Mouse (Mus musculus): ENCODE measurements around the gene Gm3250.
"Not testable (repeated sequence)": the region's sequence is repeated elsewhere in the genome, so short reads cannot be mapped to it uniquely, and the experiment has no call there.

Gm3250 gene

DNA sequence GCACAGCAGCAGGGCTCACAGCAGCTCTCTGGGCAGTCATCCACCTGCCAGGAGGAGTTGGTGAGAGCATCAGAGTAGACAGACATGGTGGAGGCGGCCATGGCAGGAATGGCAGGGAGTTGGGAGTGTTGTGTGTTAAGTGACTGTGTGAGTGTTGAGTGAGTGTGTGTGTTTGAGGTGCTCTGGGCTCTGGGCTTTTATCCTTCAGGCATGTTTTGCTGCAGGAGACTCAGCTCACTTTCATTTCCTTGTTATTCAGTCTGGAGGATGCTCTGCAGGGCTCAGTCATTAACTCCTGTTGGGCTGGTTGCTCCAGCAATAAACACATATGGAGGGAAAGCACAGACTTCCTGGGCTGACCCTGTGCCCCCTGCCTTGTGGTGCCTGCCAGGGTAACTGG, at the start of gene Gm3250:
TSS of gene Gm3250 (minus strand) at position 101 of the 400 bp plus-strand sequence.
- DNase-seq = not testable (repeated sequence)

- no peak for DNase-seq
These were observed 44.6 kb upstream of the Gm3250 start, which contains the start of gene Krtap10-4 for GRCm38 (mm10) chr10:77826951-77827350. TSS of gene Krtap10-4 (minus strand) at chr10:77827095.

- DNase-seq = no peak
These were observed 36.9 kb upstream of the Gm3250 start for GRCm38 (mm10) chr10:77819203-77819602.

- no peak for DNase-seq
These were observed 36.2 kb upstream of the Gm3250 start for GRCm38 (mm10) chr10:77818523-77818922.

DNA sequence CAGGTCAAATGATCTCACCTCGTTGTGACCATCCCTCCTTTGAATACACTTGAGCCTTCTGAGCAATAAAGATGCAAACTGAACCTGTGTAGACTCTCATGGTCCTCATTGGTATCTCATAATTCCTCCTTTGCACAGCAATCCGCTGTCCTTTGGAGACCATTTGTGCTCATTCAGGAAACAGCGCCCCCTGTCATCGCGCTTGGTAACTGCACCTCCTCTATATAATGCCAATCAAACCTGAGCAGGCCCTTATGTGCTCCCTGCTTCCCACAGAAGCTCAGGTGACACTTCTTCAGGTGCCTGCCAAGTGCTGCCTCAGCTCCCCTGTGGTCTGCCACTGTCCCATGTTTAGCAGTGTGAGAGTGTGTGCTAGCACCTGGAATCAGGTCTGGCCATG, 33.2 kb upstream of the Gm3250 start:
- no peak for DNase-seq

GRCm38 (mm10) chr10:77814382-77814781, 32.0 kb upstream of the Gm3250 start, which contains the start of gene Gm2696:
TSS of gene Gm2696 (plus strand) at chr10:77814682.
- no peak for DNase-seq

- no peak for DNase-seq
These were observed 29.4 kb upstream of the Gm3250 start, which contains the start of gene Gm9507 for GRCm38 (mm10) chr10:77811743-77812142. TSS of gene Gm9507 (minus strand) at chr10:77811843.

- DNase-seq = no peak
These were observed 21.8 kb upstream of the Gm3250 start for GRCm38 (mm10) chr10:77804095-77804494.

DNA sequence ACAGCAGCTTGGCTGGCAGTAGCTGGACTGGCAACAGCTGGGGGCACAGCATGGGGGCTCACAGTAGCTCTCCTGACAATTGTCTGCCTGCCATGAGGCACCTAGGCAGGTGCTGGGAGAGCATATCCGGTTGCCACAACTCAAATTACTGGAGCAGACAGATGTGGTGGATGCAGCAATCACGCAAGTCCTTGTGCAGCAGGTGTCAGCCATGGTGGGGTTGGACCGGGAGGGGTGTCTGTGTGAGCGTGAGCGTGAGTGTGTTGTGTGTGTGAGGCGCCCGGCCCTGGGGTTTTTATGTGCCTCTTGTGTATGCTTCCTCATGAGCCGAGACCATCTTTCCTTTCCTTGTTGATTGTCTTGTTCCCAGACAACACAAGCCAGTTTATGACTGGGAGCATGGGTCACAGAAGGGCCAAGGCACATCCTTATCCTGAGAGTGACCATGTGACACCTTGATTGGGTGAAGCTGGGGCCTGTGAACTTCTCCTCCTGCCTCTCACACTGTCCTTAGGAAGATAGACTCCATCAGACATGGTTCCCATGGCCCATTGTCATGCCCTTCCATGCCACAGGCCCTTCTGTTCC, 16.7 kb upstream of the Gm3250 start, which contains the start of gene Gm19668:
TSS of gene Gm19668 (minus strand) at position 213 of the 588 bp plus-strand sequence.
- DNase-seq = no peak

GRCm38 (mm10) chr10:77798164-77798920, 16.0 kb upstream of the Gm3250 start:
- peak in 1 of 2 experiments; percentile 10 for DNase-seq

GRCm38 (mm10) chr10:77797677-77798076, 15.3 kb upstream of the Gm3250 start:
- DNase-seq = no peak

- DNase-seq = no peak
These were observed 12.6 kb upstream of the Gm3250 start, which contains the start of gene Gm9639 for GRCm38 (mm10) chr10:77794976-77795375. TSS of gene Gm9639 (minus strand) at chr10:77795076.

- no peak for DNase-seq
These were observed 6.3 kb upstream of the Gm3250 start for GRCm38 (mm10) chr10:77788621-77789020.

GRCm38 (mm10) chr10:77787876-77788275, 5.5 kb upstream of the Gm3250 start, which contains the start of gene Gm7137:
TSS of gene Gm7137 (minus strand) at chr10:77788200.
- not testable (repeated sequence) for DNase-seq

- not testable (repeated sequence) for DNase-seq
These were observed 1.1 kb upstream of the Gm3250 start for GRCm38 (mm10) chr10:77783396-77783795.

GRCm38 (mm10) chr10:77776844-77777243, 5.5 kb downstream of the Gm3250 start, which contains the start of gene Gm7138:
TSS of gene Gm7138 (minus strand) at chr10:77776944.
- not testable (repeated sequence) for DNase-seq

- DNase-seq = not testable (repeated sequence)
These were observed 10.2 kb downstream of the Gm3250 start for GRCm38 (mm10) chr10:77772142-77772541.

- DNase-seq = not testable (repeated sequence)
These were observed 11.1 kb downstream of the Gm3250 start, which contains the start of gene Gm3238 for GRCm38 (mm10) chr10:77771225-77771624. TSS of gene Gm3238 (minus strand) at chr10:77771325.

GRCm38 (mm10) chr10:77769727-77770126, 12.6 kb downstream of the Gm3250 start:
- DNase-seq = no peak

DNA sequence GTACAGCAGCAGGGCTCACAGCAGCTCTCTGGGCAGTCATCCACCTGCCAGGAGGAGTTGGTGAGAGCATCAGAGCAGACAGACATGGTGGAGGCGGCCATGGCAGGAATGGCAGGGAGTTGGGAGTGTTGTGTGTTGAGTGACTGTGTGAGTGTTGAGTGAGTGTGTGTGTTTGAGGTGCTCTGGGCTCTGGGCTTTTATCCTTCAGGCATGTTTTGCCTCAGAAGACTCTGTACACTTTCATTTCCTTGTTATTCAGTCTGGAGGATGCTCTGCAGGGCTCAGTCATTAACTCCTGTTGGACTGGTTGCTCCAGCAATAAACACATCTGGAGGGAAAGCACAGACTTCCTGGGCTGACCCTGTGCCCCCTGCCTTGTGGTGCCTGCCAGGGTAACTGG, 22.8 kb downstream of the Gm3250 start, which contains the start of gene Gm3233:
TSS of gene Gm3233 (minus strand) at position 101 of the 400 bp plus-strand sequence.
- not testable (repeated sequence) for DNase-seq

DNA sequence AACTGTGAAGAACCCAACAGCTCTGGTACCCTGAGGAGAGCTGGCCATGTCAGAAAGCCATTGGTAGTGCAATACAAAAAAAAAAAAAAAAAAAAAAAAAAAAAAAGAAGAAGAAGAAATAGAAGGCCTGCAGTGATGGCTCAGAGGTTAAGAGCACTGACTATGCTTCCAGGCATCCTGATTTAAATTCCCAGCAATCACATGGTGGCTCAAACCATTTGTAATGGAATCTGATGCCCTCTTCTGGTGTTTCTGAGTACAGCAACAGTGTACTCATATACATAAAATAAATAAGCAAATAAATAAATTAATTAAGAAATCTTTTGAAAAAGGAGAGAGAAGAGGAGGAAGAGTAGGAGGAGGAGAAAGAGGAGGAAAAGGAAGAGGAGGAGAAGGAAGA, 28.9 kb downstream of the Gm3250 start:
- no peak for DNase-seq

- DNase-seq = not testable (repeated sequence)
These were observed 30.0 kb downstream of the Gm3250 start for GRCm38 (mm10) chr10:77752312-77752711.

DNA sequence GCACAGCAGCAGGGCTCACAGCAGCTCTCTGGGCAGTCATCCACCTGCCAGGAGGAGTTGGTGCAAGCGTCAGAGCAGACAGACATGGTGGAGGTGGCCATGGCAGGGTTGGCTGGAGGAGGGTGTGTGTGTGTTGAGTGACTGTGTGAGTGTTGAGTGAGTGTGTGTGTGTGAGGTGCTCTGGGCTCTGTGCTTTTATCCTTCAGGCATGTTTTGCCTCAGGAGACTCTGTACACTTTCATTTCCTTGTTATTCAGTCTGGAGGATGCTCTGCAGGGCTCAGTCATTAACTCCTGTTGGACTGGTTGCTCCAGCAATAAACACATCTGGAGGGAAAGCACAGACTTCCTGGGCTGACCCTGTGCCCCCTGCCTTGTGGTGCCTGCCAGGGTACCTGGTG, 31.1 kb downstream of the Gm3250 start, which contains the start of gene Gm9736:
TSS of gene Gm9736 (minus strand) at position 101 of the 400 bp plus-strand sequence.
- not testable (repeated sequence) for DNase-seq
